Mouse (Mus musculus): Measurements from ENCODE around the gene Kdm5c. TPM values are rescaled to one million over a fixed set of nuclear protein-coding genes. Genes with fewer than 3 reads are reported as not detected.
"Not testable (repeated sequence)": the region's sequence is repeated elsewhere in the genome, so short reads cannot be mapped to it uniquely, and the experiment has no call there.

The Kdm5c gene
- polyA plus RNA-seq, 1 experiment from 2014 or later = 31.7 TPM

GRCm38 (mm10) chrX:152234125-152234524, 1.3 kb downstream of the Kdm5c start:
- ATAC-seq (ENCODE audit: insufficient number of reproducible peaks, insufficient read depth, low FRiP score, low read depth) = no peak
- Histone ChIP-seq H3K27ac (replicated peaks in 1 of 2; ENCODE audit: control insufficient read depth in 1 of 2, insufficient read depth in 1 of 2, low read depth in 2 of 2, low read length in 2 of 2) (no peak overlapping the region), H3K4me2 (ENCODE audit: low read length) (peak overlapping the region; percentile 78), H3K9me3 (ENCODE audit: control insufficient read depth, low read length) (no peaks in the 10 kb centered on the region), H3K27me3 (ENCODE audit: control insufficient read depth, insufficient read depth, low read length) (no peaks in the 10 kb centered on the region), H3K4me3 (ENCODE audit: control insufficient read depth in 1 of 2, insufficient read depth in 1 of 2, low read depth in 1 of 2, low read length in 2 of 2) (peak overlapping the region; percentile 91 to 94), H3K4me1 (ENCODE audit: control insufficient read depth in 2 of 2, insufficient read depth in 2 of 2, low read length in 2 of 2) (peaks cover 4 to 12% of the 10 kb centered on the region in 2 experiments; a peak in 2 of 4 replicates), H3K9ac (ENCODE audit: low read length) (peak overlapping the region; percentile 95), H3K36me3 (ENCODE audit: control insufficient read depth, insufficient read depth, low read length) (peaks cover 26% of the 10 kb centered on the region)
- 10% methylated on average over 3 of the region's 3 CpGs for WGBS

DNA sequence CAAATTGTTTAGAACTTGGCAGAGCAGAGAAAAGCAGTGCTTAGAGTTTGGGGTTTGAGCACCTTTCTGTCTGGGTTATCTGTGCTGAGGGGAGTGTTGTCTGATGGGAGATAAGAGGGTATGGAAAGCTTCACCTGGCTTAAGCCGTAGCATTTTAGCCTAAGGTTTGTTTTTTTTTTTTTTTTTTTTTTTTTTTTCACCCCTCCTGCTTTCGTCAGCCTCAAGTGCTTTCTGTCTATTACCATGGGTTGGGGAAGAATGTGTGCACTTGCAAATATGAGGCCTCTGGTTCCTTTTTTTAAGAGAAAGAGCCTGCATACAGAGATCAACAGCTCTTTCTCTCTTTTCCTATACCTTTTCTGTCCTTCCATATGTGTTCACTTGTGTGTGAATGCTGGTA, 2.9 kb downstream of the Kdm5c start:
- Histone ChIP-seq H3K4me3 (ENCODE audit: control insufficient read depth in 1 of 2, insufficient read depth in 1 of 2, low read depth in 1 of 2, low read length in 2 of 2) (no peak overlapping the region), H3K4me2 (ENCODE audit: low read length) (peak overlapping the region; percentile 78)

DNA sequence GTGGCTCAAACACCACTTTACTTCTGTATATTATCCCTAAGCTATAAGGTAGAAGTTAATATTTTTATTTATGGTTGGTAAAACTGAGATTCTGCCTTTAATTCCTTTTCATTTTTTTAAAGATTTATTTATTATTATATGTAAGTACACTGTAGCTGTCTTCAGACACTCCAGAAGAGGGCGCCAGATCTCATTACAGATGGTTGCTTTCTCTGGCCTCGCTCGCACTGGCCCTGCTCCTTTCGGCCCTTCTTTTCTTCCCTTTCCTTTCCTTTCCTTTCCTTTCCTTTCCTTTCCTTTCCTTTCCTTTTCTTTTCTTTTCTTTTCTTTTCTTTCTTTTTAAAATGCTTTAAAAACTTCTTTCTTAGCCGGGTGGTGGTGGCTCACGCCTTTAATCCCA, 10.3 kb downstream of the Kdm5c start:
- not testable (repeated sequence) for H3K9ac ChIP-seq (ENCODE audit: low read length); H3K4me2 ChIP-seq (ENCODE audit: low read length); H3K9me3 ChIP-seq (ENCODE audit: control insufficient read depth, low read length); H3K4me3 ChIP-seq (ENCODE audit: control insufficient read depth in 1 of 2, insufficient read depth in 1 of 2, low read depth in 1 of 2, low read length in 2 of 2); ATAC-seq (ENCODE audit: insufficient number of reproducible peaks, insufficient read depth, low FRiP score, low read depth); H3K27ac ChIP-seq (replicated peaks in 1 of 2; ENCODE audit: control insufficient read depth in 1 of 2, insufficient read depth in 1 of 2, low read depth in 2 of 2, low read length in 2 of 2); H3K4me1 ChIP-seq (ENCODE audit: control insufficient read depth in 2 of 2, insufficient read depth in 2 of 2, low read length in 2 of 2); H3K27me3 ChIP-seq (ENCODE audit: control insufficient read depth, insufficient read depth, low read length)
- WGBS = 81% methylated on average over 6 of the region's 6 CpGs
- H3K36me3 ChIP-seq (ENCODE audit: control insufficient read depth, insufficient read depth, low read length) = peaks cover 97% of the 10 kb centered on the region

More for the DNA sequence above, 2.9 kb downstream of the Kdm5c start:
- no peaks in the 10 kb centered on the region for H3K27me3 ChIP-seq (ENCODE audit: control insufficient read depth, insufficient read depth, low read length)
- H3K27ac ChIP-seq (replicated peaks in 1 of 2; ENCODE audit: control insufficient read depth in 1 of 2, insufficient read depth in 1 of 2, low read depth in 2 of 2, low read length in 2 of 2) = no peak overlapping the region
- H3K36me3 ChIP-seq (ENCODE audit: control insufficient read depth, insufficient read depth, low read length) = peaks cover 42% of the 10 kb centered on the region
- no peaks in the 10 kb centered on the region for H3K9me3 ChIP-seq (ENCODE audit: control insufficient read depth, low read length)
- peaks cover 4 to 12% of the 10 kb centered on the region in 2 experiments; a peak in 2 of 4 replicates for H3K4me1 ChIP-seq (ENCODE audit: control insufficient read depth in 2 of 2, insufficient read depth in 2 of 2, low read length in 2 of 2)
- WGBS = 53% methylated on average over 2 of the region's 2 CpGs
- H3K9ac ChIP-seq (ENCODE audit: low read length) = no peak overlapping the region
- no peak for ATAC-seq (ENCODE audit: insufficient number of reproducible peaks, insufficient read depth, low FRiP score, low read depth)

DNA sequence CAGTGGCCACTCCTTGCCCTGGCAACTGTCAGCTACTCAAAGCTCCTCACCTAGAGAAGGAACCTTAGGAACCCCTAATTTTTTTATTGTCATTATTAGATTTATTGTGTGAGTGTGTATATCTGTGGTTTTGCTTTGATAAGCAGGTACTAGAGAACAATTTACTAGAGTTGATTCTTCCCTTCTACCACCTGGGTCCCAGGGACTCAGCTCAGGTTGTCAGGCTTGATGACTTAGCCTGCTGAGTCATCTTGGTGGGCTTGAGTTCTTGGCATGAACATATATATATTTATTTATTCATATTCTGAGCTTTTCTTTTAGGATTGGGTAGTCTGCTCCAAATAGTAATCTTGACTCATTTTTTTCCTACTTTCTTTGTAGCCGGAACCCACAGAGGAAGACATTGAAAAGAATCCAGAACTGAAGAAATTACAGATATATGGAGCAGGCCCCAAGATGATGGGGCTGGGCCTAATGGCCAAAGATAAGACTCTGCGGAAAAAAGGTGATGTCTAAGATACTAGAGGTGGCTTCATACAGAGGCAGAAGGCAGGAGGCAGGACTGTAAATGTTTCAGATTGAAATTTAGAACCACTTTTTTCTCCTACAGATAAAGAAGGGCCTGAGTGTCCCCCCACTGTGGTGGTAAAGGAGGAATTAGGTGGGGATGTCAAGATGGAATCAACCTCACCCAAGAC, 11.8 kb downstream of the Kdm5c start:
- Histone ChIP-seq H3K27me3 (ENCODE audit: control insufficient read depth, insufficient read depth, low read length) (no peaks in the 10 kb centered on the region), H3K9ac (ENCODE audit: low read length) (no peak overlapping the region), H3K9me3 (ENCODE audit: control insufficient read depth, low read length) (no peaks in the 10 kb centered on the region), H3K4me2 (ENCODE audit: low read length) (no peak overlapping the region), H3K27ac (replicated peaks in 1 of 2; ENCODE audit: control insufficient read depth in 1 of 2, insufficient read depth in 1 of 2, low read depth in 2 of 2, low read length in 2 of 2) (no peak overlapping the region), H3K4me1 (ENCODE audit: control insufficient read depth in 2 of 2, insufficient read depth in 2 of 2, low read length in 2 of 2) (no peaks in the 10 kb centered on the region), H3K36me3 (ENCODE audit: control insufficient read depth, insufficient read depth, low read length) (peaks cover 97% of the 10 kb centered on the region), H3K4me3 (ENCODE audit: control insufficient read depth in 1 of 2, insufficient read depth in 1 of 2, low read depth in 1 of 2, low read length in 2 of 2) (no peak overlapping the region)
- WGBS = 78% methylated on average over 2 of the region's 2 CpGs
- no peak for ATAC-seq (ENCODE audit: insufficient number of reproducible peaks, insufficient read depth, low FRiP score, low read depth)

DNA sequence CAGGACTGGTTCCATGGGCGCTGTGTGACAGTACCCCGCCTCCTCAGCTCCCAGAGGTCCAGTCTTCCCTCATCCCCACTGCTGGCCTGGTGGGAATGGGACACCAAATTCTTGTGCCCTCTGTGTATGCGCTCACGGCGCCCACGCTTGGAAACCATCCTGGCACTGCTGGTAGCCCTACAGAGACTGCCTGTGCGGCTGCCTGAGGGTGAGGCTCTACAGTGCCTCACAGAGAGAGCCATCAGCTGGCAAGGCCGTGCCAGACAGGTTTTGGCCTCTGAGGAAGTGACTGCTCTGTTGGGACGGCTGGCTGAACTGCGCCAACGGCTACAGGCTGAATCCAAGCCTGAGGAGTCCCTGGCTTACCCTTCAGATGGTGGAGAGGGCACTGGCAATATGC, 38.4 kb downstream of the Kdm5c start:
- Histone ChIP-seq H3K4me3 (ENCODE audit: control insufficient read depth in 1 of 2, insufficient read depth in 1 of 2, low read depth in 1 of 2, low read length in 2 of 2) (no peak overlapping the region), H3K4me2 (ENCODE audit: low read length) (no peak overlapping the region), H3K27me3 (ENCODE audit: control insufficient read depth, insufficient read depth, low read length) (no peaks in the 10 kb centered on the region), H3K9ac (ENCODE audit: low read length) (no peak overlapping the region), H3K9me3 (ENCODE audit: control insufficient read depth, low read length) (no peaks in the 10 kb centered on the region), H3K4me1 (ENCODE audit: control insufficient read depth in 2 of 2, insufficient read depth in 2 of 2, low read length in 2 of 2) (no peaks in the 10 kb centered on the region), H3K27ac (replicated peaks in 1 of 2; ENCODE audit: control insufficient read depth in 1 of 2, insufficient read depth in 1 of 2, low read depth in 2 of 2, low read length in 2 of 2) (no peak overlapping the region), H3K36me3 (ENCODE audit: control insufficient read depth, insufficient read depth, low read length) (peaks cover 98% of the 10 kb centered on the region)
- no peak for ATAC-seq (ENCODE audit: insufficient number of reproducible peaks, insufficient read depth, low FRiP score, low read depth)
- WGBS = 95% methylated on average over 11 of the region's 11 CpGs

- 84% methylated on average over 6 of the region's 6 CpGs for WGBS
- Histone ChIP-seq H3K36me3 (ENCODE audit: control insufficient read depth, insufficient read depth, low read length) (peaks cover 17% of the 10 kb centered on the region), H3K27ac (replicated peaks in 1 of 2; ENCODE audit: control insufficient read depth in 1 of 2, insufficient read depth in 1 of 2, low read depth in 2 of 2, low read length in 2 of 2) (no peak overlapping the region), H3K4me1 (ENCODE audit: control insufficient read depth in 2 of 2, insufficient read depth in 2 of 2, low read length in 2 of 2) (no peaks in the 10 kb centered on the region), H3K4me2 (ENCODE audit: low read length) (no peak overlapping the region), H3K9me3 (ENCODE audit: control insufficient read depth, low read length) (no peaks in the 10 kb centered on the region), H3K4me3 (ENCODE audit: control insufficient read depth in 1 of 2, insufficient read depth in 1 of 2, low read depth in 1 of 2, low read length in 2 of 2) (no peak overlapping the region), H3K9ac (ENCODE audit: low read length) (no peak overlapping the region), H3K27me3 (ENCODE audit: control insufficient read depth, insufficient read depth, low read length) (no peaks in the 10 kb centered on the region)
- no peak for ATAC-seq (ENCODE audit: insufficient number of reproducible peaks, insufficient read depth, low FRiP score, low read depth)
These were observed 46.6 kb downstream of the Kdm5c start for GRCm38 (mm10) chrX:152279384-152279783.

DNA sequence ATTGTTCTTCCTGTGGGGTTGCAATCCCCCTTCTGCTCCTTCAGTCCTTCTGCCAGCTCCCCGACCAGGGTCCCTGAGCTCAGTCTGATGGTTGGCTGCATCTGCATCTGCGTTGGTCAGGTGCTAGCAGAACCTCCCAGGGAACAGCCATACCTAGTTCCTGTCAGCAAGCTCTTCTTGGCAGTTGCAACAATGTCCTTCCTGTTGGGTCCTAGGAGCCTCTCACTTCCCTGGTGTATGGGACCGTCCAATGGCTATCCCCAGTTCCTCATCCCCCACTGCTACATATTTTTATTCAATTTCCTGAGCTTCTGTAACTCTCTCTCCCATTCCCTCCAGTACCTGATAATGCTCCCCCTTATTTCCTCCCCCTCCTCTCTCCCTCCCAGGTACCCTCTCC, 51.9 kb downstream of the Kdm5c start:
- ATAC-seq (ENCODE audit: insufficient number of reproducible peaks, insufficient read depth, low FRiP score, low read depth) = no peak
- Histone ChIP-seq H3K4me3 (ENCODE audit: control insufficient read depth in 1 of 2, insufficient read depth in 1 of 2, low read depth in 1 of 2, low read length in 2 of 2) (no peak overlapping the region), H3K9ac (ENCODE audit: low read length) (no peak overlapping the region), H3K4me1 (ENCODE audit: control insufficient read depth in 2 of 2, insufficient read depth in 2 of 2, low read length in 2 of 2) (no peaks in the 10 kb centered on the region), H3K4me2 (ENCODE audit: low read length) (no peak overlapping the region), H3K27me3 (ENCODE audit: control insufficient read depth, insufficient read depth, low read length) (no peaks in the 10 kb centered on the region), H3K36me3 (ENCODE audit: control insufficient read depth, insufficient read depth, low read length) (no peaks in the 10 kb centered on the region), H3K9me3 (ENCODE audit: control insufficient read depth, low read length) (0 out of 2 replicates have a peak, but pooled peaks cover 2% of the 10 kb centered on the region), H3K27ac (replicated peaks in 1 of 2; ENCODE audit: control insufficient read depth in 1 of 2, insufficient read depth in 1 of 2, low read depth in 2 of 2, low read length in 2 of 2) (no peak overlapping the region)
- WGBS = 75% methylated on average over 3 of the region's 3 CpGs

- H3K4me1 ChIP-seq (ENCODE audit: control insufficient read depth in 2 of 2, insufficient read depth in 2 of 2, low read length in 2 of 2); H3K4me2 ChIP-seq (ENCODE audit: low read length); H3K36me3 ChIP-seq (ENCODE audit: control insufficient read depth, insufficient read depth, low read length); ATAC-seq (ENCODE audit: insufficient number of reproducible peaks, insufficient read depth, low FRiP score, low read depth); H3K27ac ChIP-seq (replicated peaks in 1 of 2; ENCODE audit: control insufficient read depth in 1 of 2, insufficient read depth in 1 of 2, low read depth in 2 of 2, low read length in 2 of 2); H3K4me3 ChIP-seq (ENCODE audit: control insufficient read depth in 1 of 2, insufficient read depth in 1 of 2, low read depth in 1 of 2, low read length in 2 of 2); H3K9me3 ChIP-seq (ENCODE audit: control insufficient read depth, low read length); H3K9ac ChIP-seq (ENCODE audit: low read length); H3K27me3 ChIP-seq (ENCODE audit: control insufficient read depth, insufficient read depth, low read length): not testable (repeated sequence)
- WGBS = 50% methylated on average over 1 of the region's 1 CpGs
These were observed 54.2 kb downstream of the Kdm5c start for GRCm38 (mm10) chrX:152287026-152287425.
